In the genomic region with DNA sequence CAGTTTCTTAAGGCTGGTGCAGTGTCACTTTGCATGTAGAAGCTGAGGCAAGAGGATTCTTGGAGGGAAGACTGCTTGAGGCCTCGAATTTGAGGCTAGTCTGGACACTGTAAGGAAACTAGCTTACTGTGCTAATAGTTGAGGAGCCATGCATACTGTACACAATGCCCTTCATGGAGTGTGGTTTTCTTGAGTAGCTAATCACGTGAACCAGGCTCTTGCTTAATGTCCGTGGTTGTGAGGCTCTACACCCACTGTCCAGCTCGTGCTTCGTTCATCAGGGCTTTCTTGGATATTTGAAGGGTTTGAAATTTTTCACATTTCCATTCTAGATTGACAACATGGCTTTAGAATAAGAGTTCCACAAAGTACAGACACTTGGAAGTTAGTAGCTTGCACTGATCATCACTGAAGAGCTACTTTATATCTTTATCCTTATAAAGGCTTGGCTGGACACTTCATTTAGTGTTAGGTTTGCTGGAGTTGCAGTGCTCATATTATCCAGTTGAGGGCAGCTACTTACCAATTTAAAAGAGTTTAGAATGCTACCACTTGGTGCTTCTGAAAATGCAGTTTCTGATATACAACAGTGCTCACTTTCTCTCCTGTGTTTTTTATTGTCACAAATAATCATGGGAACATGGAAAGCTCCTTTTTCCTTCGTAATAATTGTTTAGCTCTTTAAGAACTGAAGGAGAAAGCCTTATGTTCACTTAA, we compare ENCODE assay signal across 9 mouse cellular contexts.
A peak's percentile ranks its signal among the peaks of the same experiment; 100 is the strongest.
DNase-seq lines count a peak whose midpoint lies in the region; ATAC-seq and TF ChIP-seq lines count a peak whose summit lies in the region.
"Had no signal": no experiment of that assay in that cellular context is flagged by ENCODE, and none has a peak within 500 bp of the region (broad histone marks: within the 10 kb centered on the region; RNA-seq: fewer than 3 reads in every experiment).

No protein-coding gene starts in this region.

- H3K4me3 ChIP-seq in hindbrain, embryonic 14.5 days (replicated peaks; ENCODE audit: low read length), result no peak overlapping the region
- H3K4me3 ChIP-seq in hindbrain, embryonic 12.5 days, result no peak overlapping the region
- no peak overlapping the region for H3K4me3 ChIP-seq in CH12.LX (replicated peaks in 1 of 3; ENCODE audit: low read depth in 2 of 3, low read length in 2 of 3, poor library complexity in 1 of 3)
- H3K4me3 ChIP-seq: embryonic facial prominence, embryonic 15.5 days had no signal

- TF ChIP-seq CTCF in CH12.LX (conservative IDR thresholded peaks at IDR 0.05 in 1 of 2, IDR thresholded peaks at IDR 0.05 in 1 of 2; ENCODE audit: low read depth in 2 of 2, low read length in 2 of 2) (peak; percentile 18 to 70; a peak in 2 of 4 replicates), Patski (IDR thresholded peaks at IDR 0.05) (peak; percentile 71)

- TF ChIP-seq POLR2A in CH12.LX (IDR thresholded peaks at IDR 0.05; ENCODE audit: low read depth, low read length), result no peak

- peaks cover 6% of the 10 kb centered on the region; the same call in 1 of the 2 replicates for H3K79me2 ChIP-seq in CH12.LX (replicated peaks; ENCODE audit: control insufficient read depth, extremely low read depth, insufficient read depth, poor library complexity, severe bottlenecking)

- peak; percentile 74 for DNase-seq in hindbrain, embryonic 14.5 days (ENCODE audit: low spot score)
- DNase-seq in CH12.LX (ENCODE audit: extremely low read depth) (peak; percentile 30), Patski (ENCODE audit: low read depth, low spot score) (no peak)
- DNase-seq in embryo, embryonic 9.5 days (ENCODE audit: extremely low spot score), result peak; percentile 14
- peak; percentile 59 for DNase-seq in lung, postnatal 10 days
- DNase-seq in testis, postnatal 14 days (ENCODE audit: low spot score), result no peak
- DNase-seq in urinary bladder, postnatal 10 days (ENCODE audit: low spot score), result no peak

- CTCF ChIA-PET in Patski (lab: Charles Lee), result interaction anchor here (0.7 to 1.6 kb wide), 21 partner anchors 9 to 1219 kb away, joined by 3 to 20 read pairs (median 3); a partner anchor contains a TSS

- no peak for TF ChIP-seq EP300 in CH12.LX (IDR thresholded peaks at IDR 0.05; ENCODE audit: low read length)

- in situ Hi-C loops in CH12.LX (cut with MboI; ENCODE audit: low pct_ligation_motif_present, low pct_unique_long_range_greater_than_20kb, low sequenced_read_pairs) (no loop called here), Patski (cut with MboI; ENCODE audit: low pct_unique_long_range_greater_than_20kb) (loop anchor here (10.0 kb wide), 1 partner anchor 1193 kb away; no protein-coding TSS in a partner anchor)

- H3K4me2 ChIP-seq in hindbrain, embryonic 14.5 days (replicated peaks), result no peak overlapping the region
- no peak overlapping the region for H3K4me2 ChIP-seq in hindbrain, embryonic 12.5 days (replicated peaks)
- no peak overlapping the region for H3K4me2 ChIP-seq in CH12.LX (ENCODE audit: insufficient read depth, low read depth, poor library complexity, severe bottlenecking)
- H3K4me2 ChIP-seq: embryonic facial prominence, embryonic 15.5 days had no signal

- TF ChIP-seq RAD21 in CH12.LX (IDR thresholded peaks at IDR 0.05; ENCODE audit: low read depth, low read length), result peak; percentile 79

- POLR2A ChIA-PET in Patski (lab: Charles Lee), result interaction anchor here (0.9 kb wide), 1 partner anchor 652 kb away, joined by 3 read pairs; a partner anchor contains a TSS

- no peaks in the 10 kb centered on the region for H3K27me3 ChIP-seq in hindbrain, embryonic 14.5 days (ENCODE audit: control insufficient read depth, insufficient read depth, low read length)
- H3K27me3 ChIP-seq in hindbrain, embryonic 12.5 days, result no peaks in the 10 kb centered on the region
- H3K27me3 ChIP-seq in CH12.LX (replicated peaks) (no peaks in the 10 kb centered on the region), Patski (no peaks in the 10 kb centered on the region)
- H3K27me3 ChIP-seq: embryonic facial prominence, embryonic 15.5 days had no signal

- dilution Hi-C loops in CH12.LX (cut with MboI; ENCODE audit: extremely low pct_ligation_motif_present, extremely low pct_unique_long_range_greater_than_20kb, low sequenced_read_pairs), result no loop called here

- 0 out of 2 replicates have a peak, but pooled peaks cover 2% of the 10 kb centered on the region for H3K4me1 ChIP-seq in hindbrain, embryonic 14.5 days (replicated peaks; ENCODE audit: control insufficient read depth, insufficient read depth, low read length)
- H3K4me1 ChIP-seq in hindbrain, embryonic 12.5 days, result no peaks in the 10 kb centered on the region
- peaks cover 0 to 9% of the 10 kb centered on the region in 2 experiments; a peak in 2 of 4 replicates for H3K4me1 ChIP-seq in CH12.LX (ENCODE audit: control insufficient read depth in 1 of 2, insufficient read depth in 2 of 2)
- H3K4me1 ChIP-seq: embryonic facial prominence, embryonic 15.5 days had no signal

- no peak overlapping the region for H3K27ac ChIP-seq in hindbrain, embryonic 14.5 days
- no peak overlapping the region for H3K27ac ChIP-seq in hindbrain, embryonic 12.5 days
- no peak overlapping the region for H3K27ac ChIP-seq in CH12.LX (ENCODE audit: insufficient read depth, low read depth)
- H3K27ac ChIP-seq: embryonic facial prominence, embryonic 15.5 days had no signal

- H3K9me3 ChIP-seq in hindbrain, embryonic 14.5 days (ENCODE audit: control insufficient read depth, low read length), result no peaks in the 10 kb centered on the region
- no peaks in the 10 kb centered on the region for H3K9me3 ChIP-seq in hindbrain, embryonic 12.5 days (replicated peaks)
- no peaks in the 10 kb centered on the region for H3K9me3 ChIP-seq in CH12.LX (replicated peaks; ENCODE audit: low read length)
- H3K9me3 ChIP-seq: embryonic facial prominence, embryonic 15.5 days had no signal

- WGBS in hindbrain, embryonic 14.5 days, result 91% methylated on average over 6 of the region's 6 CpGs
- WGBS in hindbrain, embryonic 12.5 days, result 86% methylated on average over 6 of the region's 6 CpGs

- no peaks in the 10 kb centered on the region for H3K36me3 ChIP-seq in hindbrain, embryonic 14.5 days (replicated peaks; ENCODE audit: control insufficient read depth, insufficient read depth)
- H3K36me3 ChIP-seq in hindbrain, embryonic 12.5 days, result no peaks in the 10 kb centered on the region
- peaks cover 0 to 40% of the 10 kb centered on the region in 2 experiments for H3K36me3 ChIP-seq in CH12.LX (replicated peaks in 1 of 2; ENCODE audit: control insufficient read depth in 1 of 2, insufficient read depth in 1 of 2, low read length in 1 of 2)
- H3K36me3 ChIP-seq: embryonic facial prominence, embryonic 15.5 days had no signal

- no peak for ATAC-seq in hindbrain, embryonic 14.5 days (ENCODE audit: low FRiP score)
- ATAC-seq in hindbrain, embryonic 12.5 days (ENCODE audit: low FRiP score), result no peak
- peak; percentile 89 for ATAC-seq in Patski

- no peak overlapping the region for H3K9ac ChIP-seq in hindbrain, embryonic 14.5 days
- H3K9ac ChIP-seq in hindbrain, embryonic 12.5 days, result no peak overlapping the region
- H3K9ac ChIP-seq in CH12.LX (ENCODE audit: insufficient read depth, low read depth), result no peak overlapping the region
- H3K9ac ChIP-seq: embryonic facial prominence, embryonic 15.5 days had no signal

TF ChIP-seq in CH12.LX, 34 proteins besides CTCF, POLR2A, EP300 and RAD21:
- TF ChIP-seq BHLHE40 (IDR thresholded peaks at IDR 0.05; ENCODE audit: low read depth, low read length), result no peak
- TF ChIP-seq SMC3 (IDR thresholded peaks at IDR 0.05; ENCODE audit: low read depth, low read length), result peak; percentile 59
- TF ChIP-seq ZC3H11A (IDR thresholded peaks at IDR 0.05; ENCODE audit: low read depth, low read length), result 0 out of 2 replicates have a peak, but pooled peaks have one; percentile 7
- no peak for TF ChIP-seq MAFK (IDR thresholded peaks at IDR 0.05; ENCODE audit: insufficient replicate concordance, low read length)

Comparison
In these comparisons a context has a peak if more than half of its experiments do, and no peak if none do; other contexts are left out.
1. DNase-seq: peak in hindbrain, embryonic 14.5 days (single experiment), CH12.LX (single experiment), embryo, embryonic 9.5 days (single experiment) and lung, postnatal 10 days (single experiment); none in Patski (single experiment), testis, postnatal 14 days (single experiment) and urinary bladder, postnatal 10 days (single experiment).